Mouse (Mus musculus) liver, embryonic 11.5 days (tissue): ENCODE measurements around the gene Gm20683. TPM values are rescaled to one million over a fixed set of nuclear protein-coding genes. Genes with fewer than 3 reads are reported as not detected.
A peak's percentile ranks its signal among the peaks of the same experiment; 100 is the strongest.
"Not testable (repeated sequence)": the region's sequence is repeated elsewhere in the genome, so short reads cannot be mapped to it uniquely, and the experiment has no call there.

Source experiments
- ATAC-seq: fragments of 200-750 bp; cut with Nextera tagmentation; replicated peaks from 2 replicates; pipeline ENCODE4 v1.8.0; 2017; ENCODE audit warnings: moderate number of reproducible peaks, mild to moderate bottlenecking, moderate TSS enrichment, moderate library complexity; ENCODE audit not compliant: low FRiP score
- DNase-seq: peaks from one replicate; pipeline ENCODE4 v3.0.0-alpha.2; 2017; ENCODE audit warnings: low spot score
- H3K27ac ChIP-seq: fragments of 300-500 bp; sonication (generic); 2 replicates; pipeline ENCODE4 v1.5.1; 2014; ENCODE audit warnings: mild to moderate bottlenecking, low read depth, low read length, control low read depth
- H3K27me3 ChIP-seq: fragments of 300-500 bp; sonication (generic); replicated peaks from 2 replicates; pipeline ENCODE4 v1.6.1; 2014; ENCODE audit warnings: low read length, mixed read lengths; ENCODE audit not compliant: control insufficient read depth, insufficient read depth
- H3K36me3 ChIP-seq: fragments of 300-500 bp; sonication (generic); 2 replicates; pipeline ENCODE4 v1.6.1; 2014; ENCODE audit warnings: mild to moderate bottlenecking, low read length, moderate library complexity, mixed read lengths; ENCODE audit not compliant: control insufficient read depth, insufficient read depth
- H3K4me1 ChIP-seq: fragments of 300-500 bp; sonication (generic); replicated peaks from 2 replicates; pipeline ENCODE4 v1.6.1; 2014; ENCODE audit warnings: low read length, mixed read lengths; ENCODE audit not compliant: control insufficient read depth, insufficient read depth
- H3K4me2 ChIP-seq: fragments of 300-500 bp; sonication (generic); 2 replicates; pipeline ENCODE4 v1.6.1; 2014; ENCODE audit warnings: mild to moderate bottlenecking, control low read depth, moderate library complexity
- H3K4me3 ChIP-seq: fragments of 300-500 bp; sonication (generic); 2 replicates; pipeline ENCODE4 v1.5.1; 2014; ENCODE audit warnings: low read depth, low read length, control low read depth
- H3K9ac ChIP-seq: fragments of 300-500 bp; sonication (generic); 2 replicates; pipeline ENCODE4 v1.6.1; 2014; ENCODE audit warnings: low read depth, low read length, control low read depth
- H3K9me3 ChIP-seq: fragments of 300-500 bp; sonication (generic); 2 replicates; pipeline ENCODE4 v1.6.1; 2016; ENCODE audit warnings: low read length, inconsistent platforms, mixed read lengths; ENCODE audit not compliant: control insufficient read depth
- WGBS: fragments of 180-500 bp; shearing (Covaris S2); extraction: QIAGEN DNeasy Blood & Tissue Kit; methylation state at CpG from one replicate; pipeline ENCODE4 v1.1.7; 2014; 5-methylcytosine and 5-hydroxymethylcytosine counted together
- polyA plus RNA-seq: library from polyadenylated mRNA; unstranded; fragments of >200 nt; fragmentation: Nextera tagmentation; extraction: Ambion mirVana; gene quantifications from 2 replicates; pipeline ENCODE4 v1.2.1, GENCODE M21; 2014

Gm20683 gene
- polyA plus RNA-seq, 1 experiment from 2014 or later = 0.78 TPM

DNA sequence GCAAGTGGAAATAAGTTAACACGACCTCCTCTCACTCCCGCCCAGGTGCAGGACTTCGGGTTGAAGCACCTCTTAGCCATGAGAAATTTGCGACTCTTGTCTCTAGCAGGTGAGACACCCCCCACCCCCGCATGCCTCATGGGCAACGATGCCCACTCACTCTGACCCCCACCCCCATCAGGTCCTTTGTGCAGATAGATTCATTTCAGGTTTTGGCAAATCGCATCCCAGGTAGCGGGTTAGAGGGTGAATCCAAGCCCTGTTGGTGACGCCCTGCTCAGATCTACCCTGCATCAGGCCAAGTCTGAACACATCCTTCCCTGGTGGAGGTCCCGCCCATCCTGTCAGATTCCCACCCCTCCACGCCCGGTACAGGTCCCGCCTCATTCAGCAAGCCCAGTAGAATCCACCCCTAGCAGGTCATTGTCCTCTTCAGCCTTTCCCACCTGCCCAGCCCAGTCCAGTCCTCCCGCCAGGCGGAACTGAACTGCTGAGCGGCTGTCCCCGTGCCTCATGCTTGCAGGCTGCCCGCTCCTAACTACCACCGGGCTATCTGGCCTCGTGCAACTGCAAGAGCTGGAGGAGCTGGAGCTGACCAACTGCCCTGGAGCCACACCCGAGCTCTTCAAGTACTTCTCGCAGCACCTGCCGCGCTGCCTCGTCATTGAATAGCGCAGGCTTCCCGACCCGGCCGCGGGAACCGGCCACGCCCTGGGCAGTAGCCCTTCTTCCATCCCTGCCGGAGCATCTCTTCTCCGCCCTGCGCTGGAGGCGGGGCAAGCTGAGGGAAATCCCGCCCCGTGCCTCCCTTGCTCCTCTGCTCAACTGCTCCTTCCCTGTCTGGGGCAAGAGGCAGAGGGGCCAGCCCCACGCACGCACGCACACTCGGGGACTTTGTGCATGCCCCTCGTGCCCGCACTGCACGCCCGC, 22.4 kb downstream of the Gm20683 start:
- Histone ChIP-seq H3K9me3 (no peaks in the 10 kb centered on the region), H3K4me2 (peak overlapping the region; percentile 37), H3K4me3 (peak overlapping the region; percentile 14), H3K4me1 (peaks cover 2% of the 10 kb centered on the region), H3K27me3 (peaks cover 63% of the 10 kb centered on the region), H3K27ac (no peak overlapping the region), H3K36me3 (no peaks in the 10 kb centered on the region), H3K9ac (no peak overlapping the region)
- WGBS = 8% methylated on average over 46 of the region's 46 CpGs
- ATAC-seq (no peak), DNase-seq (no peak)

GRCm38 (mm10) chr17:25817662-25818061, 23.9 kb downstream of the Gm20683 start:
- ATAC-seq (no peak), DNase-seq (no peak)
- Histone ChIP-seq H3K4me2 (no peak overlapping the region), H3K9me3 (no peaks in the 10 kb centered on the region), H3K9ac (no peak overlapping the region), H3K36me3 (no peaks in the 10 kb centered on the region), H3K4me1 (no peaks in the 10 kb centered on the region), H3K27ac (no peak overlapping the region), H3K27me3 (peaks cover 76% of the 10 kb centered on the region), H3K4me3 (no peak overlapping the region)
- 75% methylated on average over 11 of the region's 11 CpGs for whole genome bisulfite sequencing

- Histone ChIP-seq H3K9me3 (no peaks in the 10 kb centered on the region), H3K9ac (no peak overlapping the region), H3K4me1 (peaks cover 4% of the 10 kb centered on the region; the same call in 1 of the 2 replicates), H3K27me3 (peaks cover 89% of the 10 kb centered on the region), H3K27ac (no peak overlapping the region), H3K36me3 (no peaks in the 10 kb centered on the region), H3K4me2 (no peak overlapping the region), H3K4me3 (no peak overlapping the region)
- DNase-seq (peak; percentile 86), ATAC-seq (0 out of 2 replicates have a peak, but pooled peaks have one; percentile 40)
- WGBS = 3% methylated on average over 20 of the region's 20 CpGs
These were observed 28.1 kb downstream of the Gm20683 start for GRCm38 (mm10) chr17:25813471-25813870.

GRCm38 (mm10) chr17:25810890-25811289, 30.7 kb downstream of the Gm20683 start:
- ATAC-seq (no peak), DNase-seq (no peak)
- Histone ChIP-seq H3K9me3 (no peaks in the 10 kb centered on the region), H3K36me3 (no peaks in the 10 kb centered on the region), H3K9ac (no peak overlapping the region), H3K4me3 (no peak overlapping the region), H3K4me1 (peaks cover 4% of the 10 kb centered on the region; the same call in 1 of the 2 replicates), H3K27me3 (peaks cover 74% of the 10 kb centered on the region), H3K4me2 (no peak overlapping the region), H3K27ac (no peak overlapping the region)
- 63% methylated on average over 4 of the region's 4 CpGs for WGBS

DNA sequence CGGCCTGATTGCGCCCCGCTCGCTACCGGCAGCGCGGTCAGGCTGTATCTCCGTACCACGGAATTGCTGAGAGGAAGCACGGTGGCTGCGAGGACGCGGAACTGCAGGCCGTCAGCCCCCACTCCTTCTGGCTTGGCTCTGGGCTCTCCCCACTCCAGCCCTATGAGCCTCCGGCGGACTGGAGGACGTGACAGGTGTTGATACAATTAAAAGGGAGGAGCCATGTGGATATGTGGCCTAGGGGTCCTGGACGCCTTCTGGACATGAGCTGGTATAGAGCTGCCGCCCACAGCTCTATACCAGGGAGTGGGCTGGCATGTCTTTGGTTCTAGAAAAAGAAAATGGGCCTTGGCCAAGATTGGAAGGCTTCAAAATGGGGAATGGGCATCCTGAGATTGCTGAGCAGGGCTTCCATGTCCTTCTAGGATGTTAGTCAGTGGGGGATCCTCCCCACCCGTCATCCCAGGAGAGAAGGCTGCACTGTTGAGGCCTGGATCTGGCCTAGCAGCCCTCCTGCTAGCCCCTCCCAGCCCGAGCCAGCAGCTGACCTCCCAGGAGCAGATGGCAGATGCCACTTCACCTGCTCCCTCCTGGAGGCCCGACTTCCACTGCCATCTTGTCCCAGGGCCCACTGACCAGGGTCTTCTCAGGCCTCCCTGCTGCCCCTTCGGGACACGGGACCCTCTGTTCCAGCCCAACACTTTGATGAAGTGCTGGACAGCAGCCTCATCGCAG, 31.8 kb downstream of the Gm20683 start:
- peaks cover 70% of the 10 kb centered on the region for H3K27me3 ChIP-seq
- ATAC-seq (no peak), DNase-seq (no peak)
- H3K27ac ChIP-seq = no peak overlapping the region
- no peaks in the 10 kb centered on the region for H3K9me3 ChIP-seq
- WGBS = 13% methylated on average over 25 of the region's 25 CpGs
- peaks cover 4% of the 10 kb centered on the region; the same call in 1 of the 2 replicates for H3K4me1 ChIP-seq
- H3K36me3 ChIP-seq = no peaks in the 10 kb centered on the region
- peak overlapping the region; percentile 90 for H3K4me2 ChIP-seq
- H3K4me3 ChIP-seq = peak overlapping the region; percentile 59
- peak overlapping the region; percentile 22 for H3K9ac ChIP-seq

DNA sequence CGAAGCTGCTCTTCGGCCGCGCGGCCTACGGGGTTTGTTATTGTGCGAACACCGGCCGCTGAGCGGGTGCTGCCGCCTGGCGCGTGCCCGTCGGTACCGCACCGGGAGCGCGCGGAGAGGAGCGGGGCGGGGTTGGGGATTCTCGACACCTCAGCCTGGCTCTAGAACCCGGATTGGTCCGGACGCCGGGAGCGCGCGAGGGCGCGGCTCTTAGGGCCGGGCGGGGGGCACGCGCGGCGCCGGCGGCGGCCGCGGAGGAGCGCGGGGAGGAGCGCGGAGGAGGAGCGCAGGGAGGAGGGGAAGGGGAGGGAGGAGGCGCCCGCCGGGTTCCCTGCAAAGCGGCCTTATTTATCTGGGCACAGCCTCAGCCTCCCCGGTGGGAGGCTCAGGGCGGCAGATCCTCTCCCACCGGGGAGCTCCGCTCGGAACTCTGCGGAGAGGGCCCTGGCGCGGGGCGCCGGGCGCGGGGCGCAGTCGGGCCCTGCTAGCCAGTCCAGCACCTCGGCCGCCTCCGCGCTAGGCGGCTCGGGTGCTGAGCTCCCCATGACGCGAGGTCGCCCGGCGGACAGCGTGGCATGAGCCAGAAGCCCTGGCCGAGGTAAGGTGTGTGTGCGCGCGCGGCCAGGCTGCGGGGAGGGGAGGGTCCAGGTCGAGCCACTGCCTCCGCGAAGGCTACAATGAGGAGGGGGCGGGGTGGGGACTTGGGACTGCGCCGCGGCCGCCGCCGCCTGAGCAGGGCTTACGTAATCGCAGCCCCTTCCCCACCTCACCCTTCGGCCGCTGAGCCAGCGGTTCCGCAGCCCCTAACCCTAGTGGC, 32.6 kb downstream of the Gm20683 start, which contains the start of gene Fbxl16:
Gene Fbxl16 (plus strand): TSS at position 297 of the 817 bp plus-strand sequence.
- under 1% methylated on average over 85 of the region's 100 CpGs for WGBS
- Histone ChIP-seq H3K9ac (peak within 1 kb of the TSS; percentile 27), H3K27ac (no peak within 1 kb of the TSS), H3K36me3 (no peaks in the 10 kb centered on the region), H3K4me1 (peaks cover 4% of the 10 kb centered on the region; the same call in 1 of the 2 replicates), H3K9me3 (no peaks in the 10 kb centered on the region), H3K4me3 (peak within 1 kb of the TSS; percentile 59), H3K27me3 (peaks cover 66% of the 10 kb centered on the region), H3K4me2 (peak within 1 kb of the TSS; percentile 90)
- peak; percentile 60 for DNase-seq
- peak; percentile 54 for ATAC-seq

GRCm38 (mm10) chr17:25808028-25808427, 33.5 kb downstream of the Gm20683 start:
- Histone ChIP-seq H3K27me3 (peaks cover 61% of the 10 kb centered on the region), H3K9ac (no peak overlapping the region), H3K36me3 (no peaks in the 10 kb centered on the region), H3K9me3 (no peaks in the 10 kb centered on the region), H3K27ac (no peak overlapping the region), H3K4me2 (peak overlapping the region; percentile 90), H3K4me3 (0 out of 2 replicates have a peak overlapping the region, but pooled peaks have one; percentile 59), H3K4me1 (peaks cover 4% of the 10 kb centered on the region; the same call in 1 of the 2 replicates)
- WGBS = 43% methylated on average over 5 of the region's 5 CpGs
- no peak for DNase-seq
- ATAC-seq = no peak

- H3K4me2 ChIP-seq = not testable (repeated sequence)
- H3K27me3 ChIP-seq = peaks cover 56% of the 10 kb centered on the region
These were observed 34.1 kb downstream of the Gm20683 start for GRCm38 (mm10) chr17:25807452-25807851.

More at GRCm38 (mm10) chr17:25807452-25807851, 34.1 kb downstream of the Gm20683 start:
- H3K9me3 ChIP-seq, H3K4me1 ChIP-seq, DNase-seq, H3K4me3 ChIP-seq, ATAC-seq, H3K36me3 ChIP-seq, H3K9ac ChIP-seq, H3K27ac ChIP-seq: not testable (repeated sequence)
- WGBS = 35% methylated on average over 2 of the region's 2 CpGs
